Mouse (Mus musculus) limb, embryonic 11.5 days (tissue): Measurements from ENCODE around the gene Hypk. TPM values are rescaled to one million over a fixed set of nuclear protein-coding genes. Genes with fewer than 3 reads are reported as not detected.

Experiments used
- ATAC-seq: fragments of 200-750 bp; cut with Nextera tagmentation; 2 replicates; pipeline ENCODE4 v1.8.0; 2017; ENCODE audit warnings: low read depth; ENCODE audit not compliant: insufficient number of reproducible peaks, low FRiP score, low TSS enrichment
- DNase-seq: peaks from one replicate; pipeline ENCODE4 v3.0.0-alpha.2; 2015; ENCODE audit warnings: low spot score
- H3K27ac ChIP-seq: fragments of 300-500 bp; sonication (generic); replicated peaks from 2 replicates; pipeline ENCODE4 v1.5.1; 2014; ENCODE audit warnings: low read depth, mild to moderate bottlenecking, low read length
- H3K27me3 ChIP-seq: fragments of 300-500 bp; sonication (generic); 2 replicates; pipeline ENCODE4 v1.6.1; 2014; ENCODE audit warnings: mild to moderate bottlenecking, low read length, mixed read lengths; ENCODE audit not compliant: control insufficient read depth, insufficient read depth
- H3K36me3 ChIP-seq: fragments of 300-500 bp; sonication (generic); 2 replicates; pipeline ENCODE4 v1.6.1; 2014; ENCODE audit warnings: mild to moderate bottlenecking, low read length, moderate library complexity, mixed read lengths; ENCODE audit not compliant: control insufficient read depth, insufficient read depth
- H3K4me1 ChIP-seq: fragments of 300-500 bp; sonication (generic); 2 replicates; pipeline ENCODE4 v1.6.1; 2014; ENCODE audit warnings: low read length, mixed read lengths; ENCODE audit not compliant: control insufficient read depth, insufficient read depth
- H3K4me2 ChIP-seq: fragments of 300-500 bp; sonication (generic); 2 replicates; pipeline ENCODE4 v1.6.1; 2014; ENCODE audit warnings: low read depth, mild to moderate bottlenecking, moderate library complexity; ENCODE audit not compliant: severe bottlenecking
- H3K4me3 ChIP-seq: fragments of 300-500 bp; sonication (generic); 2 replicates; pipeline ENCODE4 v1.5.1; 2014; ENCODE audit warnings: low read depth, low read length
- H3K9ac ChIP-seq: fragments of 300-500 bp; sonication (generic); 2 replicates; pipeline ENCODE4 v1.6.1; 2014; ENCODE audit warnings: mild to moderate bottlenecking, low read length
- H3K9me3 ChIP-seq: fragments of 300-500 bp; sonication (generic); 2 replicates; pipeline ENCODE4 v1.6.1; 2016; ENCODE audit warnings: low read length; ENCODE audit not compliant: control insufficient read depth
- WGBS: fragments of 180-500 bp; shearing (Covaris S2); extraction: QIAGEN DNeasy Blood & Tissue Kit; methylation state at CpG from one replicate; pipeline ENCODE4 v1.1.7; 2014; 5-methylcytosine and 5-hydroxymethylcytosine counted together
- polyA plus RNA-seq: library from polyadenylated mRNA; unstranded; fragments of >200 nt; fragmentation: Nextera tagmentation; extraction: Ambion mirVana; gene quantifications from 2 replicates; pipeline ENCODE4 v1.2.1, GENCODE M21; 2014

Hypk gene
- polyA plus RNA-seq, 1 experiment from 2014 or later = 122 TPM

DNA sequence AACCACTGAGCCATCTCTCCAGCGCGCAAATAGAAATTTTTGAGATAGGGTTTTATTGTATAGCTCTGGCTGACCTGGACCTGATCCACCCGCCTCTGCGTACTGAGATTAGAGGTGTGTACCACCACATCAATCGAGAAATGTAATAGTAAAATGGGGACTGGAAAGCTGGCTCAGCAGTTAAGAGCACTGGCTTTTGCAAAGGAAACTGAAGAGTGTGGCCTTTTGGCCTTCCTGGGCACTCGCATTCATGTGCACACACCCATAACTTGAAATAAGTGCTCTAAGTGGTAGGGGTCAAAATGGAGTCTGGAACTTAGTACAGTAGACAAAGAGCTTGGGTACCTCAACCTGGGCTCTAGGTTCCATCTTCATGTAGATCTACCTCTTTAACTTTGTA lies 36.7 kb upstream of the Hypk start:
- Histone ChIP-seq H3K27me3 (no peaks in the 10 kb centered on the region), H3K27ac (no peak overlapping the region), H3K4me1 (peaks cover 6% of the 10 kb centered on the region; the same call in 1 of the 2 replicates), H3K36me3 (peaks cover 10% of the 10 kb centered on the region; the same call in 1 of the 2 replicates), H3K9me3 (no peaks in the 10 kb centered on the region), H3K4me3 (no peak overlapping the region), H3K4me2 (no peak overlapping the region), H3K9ac (no peak overlapping the region)
- WGBS = 91% methylated on average over 6 of the region's 6 CpGs
- DNase-seq (no peak), ATAC-seq (no peak)

DNA sequence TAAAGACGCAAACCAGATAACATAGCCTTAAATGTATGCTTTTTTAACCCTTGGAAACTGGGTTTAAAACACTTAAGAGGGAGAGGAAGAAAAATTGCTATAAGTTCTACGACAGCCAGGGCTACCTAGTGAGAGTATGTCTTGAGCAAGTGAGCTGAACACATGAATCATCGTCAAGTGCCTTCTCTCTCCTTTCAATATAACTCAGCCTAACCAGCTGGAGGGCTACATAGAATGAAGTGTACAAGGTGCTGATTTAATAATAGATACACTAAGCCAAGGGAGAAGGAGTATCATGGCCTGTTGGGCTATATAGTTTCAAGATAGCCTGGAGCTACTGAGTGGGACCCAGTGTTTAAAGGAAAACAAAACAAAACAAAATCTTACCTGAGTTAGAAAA lies 34.6 kb upstream of the Hypk start:
- peaks cover 6% of the 10 kb centered on the region; the same call in 1 of the 2 replicates for H3K4me1 ChIP-seq
- ATAC-seq = no peak
- WGBS = 97% methylated on average over 3 of the region's 3 CpGs
- H3K4me2 ChIP-seq = no peak overlapping the region
- no peak overlapping the region for H3K27ac ChIP-seq
- no peaks in the 10 kb centered on the region for H3K27me3 ChIP-seq
- H3K9me3 ChIP-seq = no peaks in the 10 kb centered on the region
- no peak for DNase-seq
- no peak overlapping the region for H3K4me3 ChIP-seq
- peaks cover 16% of the 10 kb centered on the region; the same call in 1 of the 2 replicates for H3K36me3 ChIP-seq
- no peak overlapping the region for H3K9ac ChIP-seq

DNA sequence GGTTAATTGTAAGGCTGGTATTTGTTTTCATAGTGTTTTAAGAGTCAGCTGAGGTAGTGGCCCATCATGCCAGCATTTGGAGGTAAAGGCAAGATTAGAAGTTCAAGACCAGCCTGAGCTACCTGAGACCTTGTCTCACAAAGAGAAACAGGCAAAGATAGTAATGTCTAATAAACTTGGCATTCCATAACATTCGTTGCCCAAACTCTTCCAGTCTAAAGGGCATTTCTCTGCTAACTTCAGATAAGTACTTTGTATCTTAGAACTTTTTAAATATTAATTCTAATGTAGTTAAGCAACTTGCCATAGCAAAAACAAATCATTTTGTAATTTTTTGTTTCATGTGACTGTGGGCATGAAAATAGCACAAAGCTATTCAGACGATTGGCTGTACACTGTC lies 29.9 kb upstream of the Hypk start:
- Histone ChIP-seq H3K27ac (no peak overlapping the region), H3K4me3 (no peak overlapping the region), H3K27me3 (no peaks in the 10 kb centered on the region), H3K4me2 (no peak overlapping the region), H3K9ac (no peak overlapping the region), H3K36me3 (peaks cover 18% of the 10 kb centered on the region; the same call in 1 of the 2 replicates), H3K4me1 (no peaks in the 10 kb centered on the region), H3K9me3 (no peaks in the 10 kb centered on the region)
- ATAC-seq (no peak), DNase-seq (no peak)
- 96% methylated on average over 2 of the region's 2 CpGs for WGBS

DNA sequence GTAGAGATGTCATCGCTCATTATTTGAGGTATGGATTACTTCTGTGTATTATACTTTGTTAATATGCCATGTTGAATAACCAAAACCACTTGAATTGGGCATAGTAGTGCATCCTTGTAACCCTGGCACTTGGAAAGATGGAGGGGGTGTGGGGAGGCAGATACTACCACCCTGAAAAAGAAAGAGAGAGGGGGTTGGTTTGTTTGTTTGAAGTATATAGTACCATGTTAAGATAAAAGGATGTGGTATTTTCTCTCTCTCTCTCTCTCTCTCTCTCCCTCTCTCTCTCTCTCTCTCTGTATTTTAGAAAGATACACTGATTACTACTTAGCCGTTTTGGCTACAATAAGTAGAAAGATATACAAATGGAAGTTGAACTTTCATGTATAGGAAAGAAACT lies 27.2 kb upstream of the Hypk start:
- no peak overlapping the region for H3K4me3 ChIP-seq
- no peak for DNase-seq
- ATAC-seq = no peak
- no peaks in the 10 kb centered on the region for H3K9me3 ChIP-seq
- H3K4me1 ChIP-seq = no peaks in the 10 kb centered on the region
- H3K36me3 ChIP-seq = peaks cover 24% of the 10 kb centered on the region
- no peak overlapping the region for H3K27ac ChIP-seq
- no peak overlapping the region for H3K4me2 ChIP-seq
- WGBS = 96% methylated on average over 2 of the region's 2 CpGs
- H3K9ac ChIP-seq = no peak overlapping the region
- no peaks in the 10 kb centered on the region for H3K27me3 ChIP-seq

DNA sequence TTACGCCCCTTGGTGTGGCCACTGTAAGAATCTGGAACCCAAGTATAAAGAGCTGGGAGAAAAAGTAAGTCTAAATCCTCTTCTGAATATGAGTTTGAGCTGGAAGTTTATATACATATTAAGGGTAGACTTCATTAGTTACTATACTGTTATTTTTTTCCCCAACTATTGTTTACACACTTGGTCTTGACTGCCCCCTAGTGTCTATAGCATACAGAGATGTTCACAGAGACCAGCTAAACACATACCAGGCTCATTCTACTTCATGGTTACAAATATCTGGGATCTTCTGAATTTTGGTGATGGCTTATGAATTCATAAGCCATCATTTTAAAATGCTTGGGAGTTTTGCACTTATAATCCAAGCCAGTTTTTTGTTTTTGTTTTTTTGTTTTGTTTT lies 18.2 kb upstream of the Hypk start:
- Histone ChIP-seq H3K27me3 (no peaks in the 10 kb centered on the region), H3K9me3 (no peaks in the 10 kb centered on the region), H3K9ac (no peak overlapping the region), H3K4me2 (no peak overlapping the region), H3K36me3 (peaks cover 44% of the 10 kb centered on the region; the same call in 1 of the 2 replicates), H3K4me1 (no peaks in the 10 kb centered on the region), H3K4me3 (no peak overlapping the region), H3K27ac (no peak overlapping the region)
- 100% methylated on average over 1 of the region's 1 CpGs for WGBS
- DNase-seq = no peak
- ATAC-seq = no peak

DNA sequence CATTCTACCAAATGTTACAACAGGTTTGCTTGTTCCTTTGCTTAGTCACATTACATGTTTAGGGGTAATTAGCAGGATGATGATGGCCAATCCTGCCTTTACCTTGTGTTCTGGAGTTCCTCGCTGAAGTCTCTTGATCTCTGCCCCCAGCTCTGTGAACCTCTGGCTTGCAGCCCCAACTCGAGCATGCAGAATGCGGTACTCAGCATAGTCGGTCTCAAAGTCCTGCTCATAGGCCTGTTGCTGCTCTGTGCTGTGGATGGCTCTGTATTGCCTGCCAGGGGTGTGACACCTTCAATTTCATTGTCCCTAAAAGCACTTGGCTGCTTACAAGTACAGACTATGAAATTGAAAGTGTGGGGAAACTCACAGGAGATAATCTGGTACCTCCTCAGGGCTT lies 13.3 kb upstream of the Hypk start:
- H3K9me3 ChIP-seq = no peaks in the 10 kb centered on the region
- H3K9ac ChIP-seq = no peak overlapping the region
- DNase-seq (no peak), ATAC-seq (no peak)
- 73% methylated on average over 4 of the region's 4 CpGs for WGBS
- no peak overlapping the region for H3K4me3 ChIP-seq
- H3K4me2 ChIP-seq = no peak overlapping the region
- H3K4me1 ChIP-seq = 0 out of 2 replicates have a peak, but pooled peaks cover 5% of the 10 kb centered on the region
- no peak overlapping the region for H3K27ac ChIP-seq
- peaks cover 16% of the 10 kb centered on the region; the same call in 1 of the 2 replicates for H3K36me3 ChIP-seq
- H3K27me3 ChIP-seq = no peaks in the 10 kb centered on the region

DNA sequence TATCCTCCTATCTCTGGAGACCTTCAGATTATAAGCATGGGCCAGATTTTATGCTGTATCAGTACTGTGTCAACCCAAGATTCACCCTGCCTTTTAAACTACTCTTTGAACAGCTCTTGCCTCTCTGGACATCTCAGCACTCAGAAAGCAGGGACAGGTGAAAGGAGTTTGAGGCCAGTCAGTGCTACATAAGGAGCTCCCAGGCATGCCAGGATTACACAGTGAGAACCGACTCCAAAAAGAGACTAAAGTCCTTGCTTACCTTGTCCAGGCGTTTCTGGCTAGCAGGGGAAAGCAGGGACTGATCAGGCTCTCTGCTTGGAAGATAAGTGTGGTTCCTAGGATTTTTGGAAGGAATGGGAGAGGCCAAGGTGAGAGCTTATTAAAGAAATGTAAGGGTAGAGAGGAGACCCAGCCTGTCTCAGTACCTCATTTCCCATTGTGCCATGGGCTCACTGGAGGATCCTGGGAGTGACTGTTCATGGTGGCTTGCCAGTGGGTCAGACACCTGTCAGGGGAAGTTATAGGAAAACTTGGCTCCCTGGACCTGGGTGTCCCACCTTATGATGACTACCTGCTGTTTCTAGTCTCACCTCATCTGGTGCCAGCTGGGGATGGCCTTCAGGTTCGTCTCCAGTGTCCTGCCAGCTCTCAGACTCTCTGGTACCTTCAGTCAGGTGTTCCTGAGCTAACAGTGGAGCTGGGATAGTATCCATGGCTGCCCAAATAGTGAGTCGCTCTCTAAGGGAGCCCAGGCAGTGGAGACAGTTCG lies 12.1 kb upstream of the Hypk start:
- H3K9me3 ChIP-seq = no peaks in the 10 kb centered on the region
- 0 out of 2 replicates have a peak, but pooled peaks cover 5% of the 10 kb centered on the region for H3K4me1 ChIP-seq
- H3K36me3 ChIP-seq = peaks cover 9% of the 10 kb centered on the region; the same call in 1 of the 2 replicates
- no peak overlapping the region for H3K27ac ChIP-seq
- no peaks in the 10 kb centered on the region for H3K27me3 ChIP-seq
- H3K9ac ChIP-seq = no peak overlapping the region
- ATAC-seq (no peak), DNase-seq (no peak)
- 58% methylated on average over 5 of the region's 5 CpGs for WGBS
- no peak overlapping the region for H3K4me3 ChIP-seq
- H3K4me2 ChIP-seq = no peak overlapping the region

DNA sequence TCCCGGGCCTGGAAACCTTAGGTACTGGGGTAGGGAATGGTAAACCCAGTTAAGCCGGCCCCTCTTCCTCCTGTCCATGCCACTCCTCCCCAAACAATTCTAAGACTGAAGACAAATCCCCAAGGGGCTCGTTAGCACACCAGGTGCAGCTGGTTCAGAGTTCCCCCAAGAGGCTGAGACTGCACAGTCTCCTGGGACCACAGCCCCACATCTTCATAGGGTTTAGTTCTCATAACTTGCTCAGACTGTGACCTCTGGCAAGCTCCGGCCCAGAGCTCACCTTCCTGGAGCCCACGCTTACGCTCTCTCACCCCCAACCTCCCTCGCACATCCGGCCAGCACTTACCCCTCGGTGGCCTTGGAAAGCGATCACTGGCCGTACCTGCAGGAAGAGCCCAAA lies 11.3 kb upstream of the Hypk start:
- H3K4me1 ChIP-seq = 0 out of 2 replicates have a peak, but pooled peaks cover 5% of the 10 kb centered on the region
- H3K36me3 ChIP-seq = peaks cover 7% of the 10 kb centered on the region; the same call in 1 of the 2 replicates
- no peaks in the 10 kb centered on the region for H3K27me3 ChIP-seq
- H3K4me2 ChIP-seq = peak overlapping the region; percentile 91
- ATAC-seq (peak; percentile 32; the same call in 1 of the 2 replicates), DNase-seq (no peak)
- H3K9me3 ChIP-seq = no peaks in the 10 kb centered on the region
- no peak overlapping the region for H3K27ac ChIP-seq
- H3K9ac ChIP-seq = peak overlapping the region; percentile 47
- 8% methylated on average over 11 of the region's 11 CpGs for WGBS
- H3K4me3 ChIP-seq = peak overlapping the region; percentile 35
